Mouse (Mus musculus) liver, embryonic 12.5 days (tissue): Measurements from ENCODE around the gene Sytl1. TPM values are rescaled to one million over a fixed set of nuclear protein-coding genes. Genes with fewer than 3 reads are reported as not detected.
A peak's percentile ranks its signal among the peaks of the same experiment; 100 is the strongest.

ENCODE experiments used
- ATAC-seq: fragments of 200-750 bp; cut with Nextera tagmentation; 2 replicates; pipeline ENCODE4 v1.8.0; 2017; ENCODE audit warnings: moderate number of reproducible peaks, mild to moderate bottlenecking, moderate library complexity
- H3K27ac ChIP-seq: fragments of 300-500 bp; sonication (generic); 2 replicates; pipeline ENCODE4 v1.5.1; 2016; ENCODE audit warnings: mild to moderate bottlenecking
- H3K27me3 ChIP-seq: fragments of 300-500 bp; sonication (generic); replicated peaks from 2 replicates; pipeline ENCODE4 v1.6.1; 2016; ENCODE audit warnings: mild to moderate bottlenecking, moderate library complexity
- H3K36me3 ChIP-seq: fragments of 300-500 bp; sonication (generic); 2 replicates; pipeline ENCODE4 v1.6.1; 2016; ENCODE audit warnings: mild to moderate bottlenecking, moderate library complexity
- H3K4me1 ChIP-seq: fragments of 300-500 bp; sonication (generic); 2 replicates; pipeline ENCODE4 v1.6.1; 2016
- H3K4me2 ChIP-seq: fragments of 300-500 bp; sonication (generic); 2 replicates; pipeline ENCODE4 v1.6.1; 2016; ENCODE audit warnings: mild to moderate bottlenecking, moderate library complexity
- H3K4me3 ChIP-seq: fragments of 300-500 bp; sonication (generic); 2 replicates; pipeline ENCODE4 v1.5.1; 2016; ENCODE audit warnings: mild to moderate bottlenecking, moderate library complexity
- H3K9ac ChIP-seq: fragments of 300-500 bp; sonication (generic); 2 replicates; pipeline ENCODE4 v1.6.1; 2016; ENCODE audit warnings: mild to moderate bottlenecking, moderate library complexity
- H3K9me3 ChIP-seq: fragments of 300-500 bp; sonication (generic); replicated peaks from 2 replicates; pipeline ENCODE4 v1.6.1; 2016; ENCODE audit warnings: mild to moderate bottlenecking, moderate library complexity
- WGBS: fragments of 180-500 bp; shearing (Covaris S2); methylation state at CpG from one replicate; pipeline ENCODE4 v1.1.7; 2016; ENCODE audit not compliant: insufficient replicate concordance; 5-methylcytosine and 5-hydroxymethylcytosine counted together
- polyA plus RNA-seq: library from polyadenylated mRNA; unstranded; fragments of >200 nt; fragmentation: Nextera tagmentation; extraction: Ambion mirVana; gene quantifications from 2 replicates; pipeline ENCODE4 v1.2.1, GENCODE M21; 2016

The Sytl1 gene
- polyA plus RNA-seq, 1 experiment from 2014 or later = 0.46 TPM

DNA sequence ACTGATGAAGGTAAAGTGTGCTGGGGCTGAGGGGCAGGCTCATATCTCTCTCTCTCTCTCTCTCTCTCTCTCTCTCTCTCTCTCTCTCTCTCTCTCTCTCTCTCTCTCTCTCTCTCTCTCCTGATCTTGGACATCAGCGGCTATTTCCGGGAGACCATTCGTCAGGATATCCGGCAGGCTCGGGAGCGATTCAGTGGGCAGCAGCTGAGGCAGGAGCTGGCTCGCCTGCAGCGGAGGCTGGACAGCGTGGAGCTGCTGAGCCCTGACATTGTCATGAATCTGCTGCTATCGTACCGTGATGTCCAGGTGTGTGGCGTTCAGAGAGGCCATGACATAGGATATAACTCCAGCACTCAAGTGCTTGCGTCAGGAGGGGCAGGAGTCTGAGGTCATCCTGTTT is 19.4 kb downstream of the Sytl1 start:
- 53% methylated on average over 13 of the region's 13 CpGs for whole genome bisulfite sequencing
- no peaks in the 10 kb centered on the region for H3K9me3 ChIP-seq
- H3K27me3 ChIP-seq = peaks cover 52% of the 10 kb centered on the region
- 0 out of 2 replicates have a peak overlapping the region, but pooled peaks have one; percentile 13 for H3K27ac ChIP-seq
- no peak overlapping the region for H3K9ac ChIP-seq
- H3K4me2 ChIP-seq = peak overlapping the region; percentile 18; the same call in 1 of the 2 replicates
- H3K4me1 ChIP-seq = peaks cover 89% of the 10 kb centered on the region
- H3K36me3 ChIP-seq = no peaks in the 10 kb centered on the region
- H3K4me3 ChIP-seq = no peak overlapping the region
- ATAC-seq = no peak

DNA sequence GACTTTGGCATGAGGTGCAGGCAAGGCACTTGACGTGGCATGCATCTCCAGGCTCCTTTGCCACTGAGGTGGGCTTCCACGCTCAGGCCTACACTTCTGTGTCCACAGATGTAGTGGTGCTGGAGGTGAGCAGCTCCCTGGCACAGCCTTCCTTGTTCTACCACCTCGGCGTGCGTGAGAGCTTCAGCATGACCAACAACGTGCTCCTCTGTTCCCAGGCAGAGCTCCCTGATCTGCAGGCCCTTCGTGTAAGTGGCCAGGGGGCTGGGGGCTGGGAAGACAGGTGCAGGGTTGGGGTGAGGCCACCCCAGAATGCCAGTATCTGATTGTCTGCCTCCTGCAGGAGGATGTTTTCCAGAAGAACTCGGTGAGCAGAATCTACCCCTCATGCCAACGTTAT is 20.2 kb downstream of the Sytl1 start:
- no peaks in the 10 kb centered on the region for H3K36me3 ChIP-seq
- peak overlapping the region; percentile 89; the same call in 1 of the 2 replicates for H3K27ac ChIP-seq
- no peak for ATAC-seq
- peaks cover 89% of the 10 kb centered on the region for H3K4me1 ChIP-seq
- no peaks in the 10 kb centered on the region for H3K9me3 ChIP-seq
- H3K4me2 ChIP-seq = no peak overlapping the region
- H3K9ac ChIP-seq = no peak overlapping the region
- no peak overlapping the region for H3K4me3 ChIP-seq
- H3K27me3 ChIP-seq = peaks cover 47% of the 10 kb centered on the region
- 75% methylated on average over 9 of the region's 9 CpGs for WGBS

DNA sequence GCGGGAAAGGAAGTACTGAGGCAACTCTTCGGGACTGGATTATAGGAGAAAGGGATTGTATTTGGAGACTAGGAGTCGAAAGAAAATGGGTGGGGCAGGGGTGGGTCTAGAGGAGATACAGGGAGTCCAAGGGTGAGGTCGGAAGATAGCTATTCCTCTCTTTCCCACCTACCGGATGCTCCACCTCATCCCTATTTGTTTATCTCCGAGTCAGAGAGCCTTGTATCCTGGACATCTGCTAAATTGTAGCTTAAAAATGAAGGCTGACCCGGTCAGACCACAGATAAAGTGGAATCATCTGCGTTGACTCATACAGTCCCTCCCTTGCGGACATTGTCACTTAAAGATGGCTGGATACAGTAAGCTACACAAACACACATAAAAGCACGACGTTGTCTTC is 21.0 kb downstream of the Sytl1 start:
- 0 out of 2 replicates have a peak, but pooled peaks have one; percentile 4 for ATAC-seq
- Histone ChIP-seq H3K9me3 (no peaks in the 10 kb centered on the region), H3K4me1 (peaks cover 84% of the 10 kb centered on the region), H3K9ac (peak overlapping the region; percentile 88), H3K27me3 (peaks cover 46% of the 10 kb centered on the region), H3K4me3 (peak overlapping the region; percentile 73), H3K4me2 (peak overlapping the region; percentile 100), H3K36me3 (no peaks in the 10 kb centered on the region), H3K27ac (peak overlapping the region; percentile 89)
- WGBS = 19% methylated on average over 11 of the region's 11 CpGs

DNA sequence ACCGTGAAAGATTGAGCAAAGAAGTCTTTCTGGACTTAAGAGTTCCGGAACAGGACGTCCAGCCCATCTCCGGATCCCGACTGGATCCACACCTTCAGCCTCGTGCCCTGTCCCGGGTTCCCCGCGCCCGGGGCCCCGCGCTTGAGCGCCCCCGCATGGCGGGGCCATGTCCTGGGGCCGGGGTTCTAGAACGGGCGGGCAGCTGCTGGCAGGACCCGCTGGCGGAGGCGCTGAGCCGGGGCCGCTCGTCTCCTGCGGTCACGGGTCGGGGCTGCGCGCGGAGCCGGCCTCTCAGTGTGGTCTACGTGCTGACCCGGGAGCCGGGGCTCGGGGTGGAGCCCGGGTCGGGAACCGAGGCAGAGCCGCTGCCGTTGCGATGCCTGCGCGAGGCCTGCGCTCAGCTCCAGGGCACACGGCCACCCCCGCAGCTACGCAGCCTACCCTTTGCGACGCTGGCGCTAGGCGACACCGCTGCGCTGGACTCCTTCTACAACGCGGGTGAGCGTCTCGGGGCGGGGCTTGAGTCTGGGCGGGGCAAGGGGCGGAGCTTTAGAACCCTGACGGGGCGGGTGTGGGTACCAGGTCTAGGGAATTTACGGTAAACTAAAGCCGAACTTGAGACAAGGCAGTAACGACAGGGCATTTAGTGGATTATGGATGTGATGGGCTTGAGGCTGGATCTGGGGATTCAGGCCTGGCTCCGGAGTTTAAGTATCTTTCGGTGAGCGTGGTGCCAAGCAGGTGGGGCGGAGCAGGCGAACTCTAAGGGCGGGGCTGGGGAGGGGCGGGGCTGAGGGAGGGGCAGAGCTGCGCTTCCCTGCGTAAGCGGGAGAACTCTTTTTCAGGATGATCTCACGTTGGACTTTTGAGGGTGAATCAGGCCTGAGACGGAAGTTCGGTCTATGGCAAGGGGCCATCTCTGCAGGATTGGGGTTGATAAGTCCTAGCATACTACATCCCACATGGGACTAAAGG is 21.7 kb downstream of the Sytl1 start:
- peak overlapping the region; percentile 73 for H3K4me3 ChIP-seq
- no peaks in the 10 kb centered on the region for H3K9me3 ChIP-seq
- peak; percentile 88 for ATAC-seq
- H3K4me2 ChIP-seq = peak overlapping the region; percentile 100
- under 1% methylated on average over 78 of the region's 78 CpGs for WGBS
- no peaks in the 10 kb centered on the region for H3K36me3 ChIP-seq
- peak overlapping the region; percentile 89 for H3K27ac ChIP-seq
- peak overlapping the region; percentile 88 for H3K9ac ChIP-seq
- H3K27me3 ChIP-seq = peaks cover 39% of the 10 kb centered on the region
- H3K4me1 ChIP-seq = peaks cover 77% of the 10 kb centered on the region

DNA sequence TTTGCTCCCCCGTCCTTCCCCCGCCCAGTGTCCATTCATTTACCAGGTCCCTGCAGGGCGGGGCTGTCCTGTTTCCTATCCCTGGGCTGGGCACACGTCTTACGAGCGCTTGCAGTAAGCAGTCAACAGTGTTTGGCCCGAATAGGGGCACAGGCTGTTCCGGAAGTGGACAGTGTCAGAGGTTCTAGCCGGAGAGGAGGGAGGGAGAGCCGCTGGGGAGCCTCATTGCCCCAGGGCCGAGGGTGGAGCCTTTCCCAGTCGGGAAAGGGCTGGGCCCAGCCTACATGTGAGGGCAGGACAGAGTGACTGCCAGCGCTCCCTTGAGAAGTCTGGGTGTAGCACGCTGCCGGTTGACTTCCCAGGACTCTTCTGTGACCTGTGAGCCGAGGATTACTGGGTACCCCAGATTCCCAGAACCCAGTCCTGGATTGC is 22.4 kb downstream of the Sytl1 start, which contains the start of gene Map3k6:
TSS of gene Map3k6 (plus strand) at position 329 of the 432 bp plus-strand sequence.
- 6% methylated on average over 16 of the region's 16 CpGs for WGBS
- H3K27me3 ChIP-seq = peaks cover 32% of the 10 kb centered on the region
- peak within 1 kb of the TSS; percentile 89 for H3K27ac ChIP-seq
- H3K9ac ChIP-seq = peak within 1 kb of the TSS; percentile 88
- ATAC-seq = peak; percentile 57
- no peaks in the 10 kb centered on the region for H3K36me3 ChIP-seq
- peak within 1 kb of the TSS; percentile 100 for H3K4me2 ChIP-seq
- H3K4me1 ChIP-seq = peaks cover 70% of the 10 kb centered on the region
- no peaks in the 10 kb centered on the region for H3K9me3 ChIP-seq
- H3K4me3 ChIP-seq = peak within 1 kb of the TSS; percentile 73

DNA sequence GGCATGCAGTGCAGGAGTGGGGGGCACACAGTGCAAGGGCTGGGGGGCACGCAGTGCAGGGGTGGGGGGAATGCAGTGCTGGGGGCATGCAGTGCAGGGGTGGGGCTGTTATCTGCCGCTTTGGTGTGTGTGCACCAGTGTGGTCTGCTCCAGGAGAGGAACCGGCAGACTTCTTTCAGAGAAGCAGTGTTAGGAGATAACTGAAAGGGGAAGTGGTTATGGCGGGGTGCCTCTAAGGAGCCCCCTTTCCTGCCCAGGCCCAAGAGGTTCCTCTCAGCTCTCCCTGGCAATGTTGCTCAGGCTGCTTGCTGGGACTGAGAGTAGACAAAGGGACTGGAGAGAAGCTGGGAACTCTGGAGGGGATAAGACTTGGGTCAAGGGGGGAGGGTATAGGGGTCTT is 25.0 kb downstream of the Sytl1 start:
- peak; percentile 21; the same call in 1 of the 2 replicates for ATAC-seq
- H3K27me3 ChIP-seq = peaks cover 29% of the 10 kb centered on the region
- peak overlapping the region; percentile 52; the same call in 1 of the 2 replicates for H3K27ac ChIP-seq
- H3K9me3 ChIP-seq = no peaks in the 10 kb centered on the region
- WGBS = 16% methylated on average over 4 of the region's 4 CpGs
- H3K4me1 ChIP-seq = peaks cover 46% of the 10 kb centered on the region
- no peak overlapping the region for H3K4me2 ChIP-seq
- H3K4me3 ChIP-seq = no peak overlapping the region
- H3K36me3 ChIP-seq = no peaks in the 10 kb centered on the region
- no peak overlapping the region for H3K9ac ChIP-seq

DNA sequence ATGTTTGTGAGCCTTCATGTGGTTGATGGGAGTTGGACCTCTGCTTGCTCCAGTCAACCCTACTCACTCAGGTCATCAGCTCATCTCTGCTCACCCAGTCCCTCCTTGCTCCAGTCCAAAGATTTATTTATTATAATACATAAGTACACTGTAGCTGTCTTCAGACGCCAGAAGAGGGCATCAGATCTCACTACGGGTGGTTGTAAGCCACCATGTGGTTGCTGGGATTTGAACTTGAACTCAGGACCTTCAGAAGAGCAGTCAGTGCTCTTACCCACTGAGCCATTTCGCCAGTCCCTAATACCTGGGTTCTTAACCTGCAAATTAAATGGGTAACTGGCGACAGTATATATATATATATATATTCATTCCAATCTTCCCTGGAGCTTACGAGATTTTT is 27.5 kb downstream of the Sytl1 start:
- H3K4me1 ChIP-seq = peaks cover 22% of the 10 kb centered on the region
- H3K4me2 ChIP-seq = no peak overlapping the region
- 68% methylated on average over 5 of the region's 5 CpGs for WGBS
- ATAC-seq = no peak
- H3K9me3 ChIP-seq = no peaks in the 10 kb centered on the region
- no peak overlapping the region for H3K4me3 ChIP-seq
- no peak overlapping the region for H3K27ac ChIP-seq
- peaks cover 28% of the 10 kb centered on the region for H3K27me3 ChIP-seq
- no peaks in the 10 kb centered on the region for H3K36me3 ChIP-seq
- H3K9ac ChIP-seq = no peak overlapping the region

DNA sequence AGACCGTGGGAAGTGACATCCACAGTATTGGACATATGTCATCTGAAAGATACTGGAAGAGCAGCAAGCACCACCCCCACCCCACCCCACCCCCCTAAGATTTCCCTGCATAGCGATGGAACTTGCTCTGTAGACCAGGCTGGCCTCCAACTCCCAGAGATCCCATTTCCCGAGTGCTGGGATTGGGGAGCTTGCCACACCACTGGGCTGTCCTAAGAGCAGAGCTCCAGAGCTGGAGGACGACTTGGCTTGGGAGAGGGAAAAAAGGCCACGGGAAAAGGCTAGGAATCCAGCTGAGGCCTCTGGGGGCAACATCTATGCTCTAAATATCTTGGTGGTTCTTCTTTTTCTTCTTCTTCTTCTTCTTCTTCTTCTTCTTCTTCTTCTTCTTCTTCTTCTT is 28.1 kb downstream of the Sytl1 start:
- no peak for ATAC-seq
- Histone ChIP-seq H3K36me3 (no peaks in the 10 kb centered on the region), H3K9me3 (no peaks in the 10 kb centered on the region), H3K4me1 (peaks cover 18% of the 10 kb centered on the region), H3K4me2 (no peak overlapping the region), H3K9ac (no peak overlapping the region), H3K4me3 (no peak overlapping the region), H3K27ac (no peak overlapping the region), H3K27me3 (peaks cover 28% of the 10 kb centered on the region)
- WGBS = 43% methylated on average over 5 of the region's 5 CpGs

DNA sequence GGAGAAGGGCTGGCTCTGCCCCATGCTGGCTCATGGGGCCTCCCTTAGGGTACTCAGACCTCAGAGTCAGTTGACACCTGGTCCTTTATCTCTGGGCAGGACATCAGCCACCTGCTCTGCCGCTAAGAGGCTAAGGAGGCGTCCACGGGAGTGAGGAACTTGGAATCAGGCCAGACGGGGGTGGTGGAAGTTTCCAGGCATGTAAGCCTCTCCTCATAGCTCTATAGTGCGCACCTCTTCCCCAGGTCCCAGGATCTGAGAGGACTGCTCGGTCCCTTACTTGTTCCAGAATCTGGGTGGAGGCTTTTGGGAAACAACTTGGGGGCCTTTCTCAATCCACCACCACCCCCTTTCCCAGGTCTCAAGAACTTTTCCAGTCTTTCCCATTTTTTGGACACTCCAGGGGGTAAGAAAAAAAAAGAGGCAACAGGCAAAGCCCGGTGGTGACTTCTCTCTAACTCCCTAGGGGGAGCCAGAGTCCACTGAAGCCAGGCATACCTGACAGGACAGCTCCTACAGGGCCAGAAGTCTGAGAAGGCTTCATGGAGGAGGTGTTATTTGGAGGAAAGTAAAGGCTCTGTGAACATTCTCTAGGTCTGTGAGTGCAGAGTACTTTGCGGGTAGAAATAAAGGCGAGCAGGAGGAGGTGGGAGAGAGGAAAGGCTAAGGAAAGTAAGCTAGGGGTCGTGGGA is 29.5 kb downstream of the Sytl1 start:
- H3K9ac ChIP-seq = no peak overlapping the region
- ATAC-seq = no peak
- WGBS = 33% methylated on average over 10 of the region's 10 CpGs

DNA sequence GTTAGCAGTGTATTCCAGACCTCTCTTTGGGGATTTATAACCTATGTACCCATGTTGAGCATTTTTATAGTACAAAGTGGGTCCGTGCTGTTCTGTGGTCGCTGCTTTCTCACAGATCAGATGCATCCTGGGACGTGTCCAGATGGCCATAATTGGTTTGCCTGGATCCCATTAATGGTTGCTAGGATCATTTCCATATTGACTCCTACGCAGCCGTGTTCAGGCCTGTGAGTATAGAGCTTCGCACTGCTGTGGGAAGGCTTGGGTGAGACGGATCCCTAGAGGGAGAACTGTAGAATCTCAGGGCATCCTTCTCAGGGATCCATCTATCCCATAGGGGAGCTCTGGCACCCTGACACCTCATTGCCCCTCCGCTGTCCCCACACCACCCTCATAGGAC is 33.3 kb downstream of the Sytl1 start:
- ATAC-seq = no peak
- H3K9me3 ChIP-seq = no peaks in the 10 kb centered on the region

More for the DNA sequence above, 29.5 kb downstream of the Sytl1 start:
- Histone ChIP-seq H3K27ac (no peak overlapping the region), H3K36me3 (no peaks in the 10 kb centered on the region), H3K4me1 (peaks cover 12% of the 10 kb centered on the region), H3K9me3 (no peaks in the 10 kb centered on the region), H3K27me3 (peaks cover 28% of the 10 kb centered on the region), H3K4me2 (no peak overlapping the region), H3K4me3 (no peak overlapping the region)

DNA sequence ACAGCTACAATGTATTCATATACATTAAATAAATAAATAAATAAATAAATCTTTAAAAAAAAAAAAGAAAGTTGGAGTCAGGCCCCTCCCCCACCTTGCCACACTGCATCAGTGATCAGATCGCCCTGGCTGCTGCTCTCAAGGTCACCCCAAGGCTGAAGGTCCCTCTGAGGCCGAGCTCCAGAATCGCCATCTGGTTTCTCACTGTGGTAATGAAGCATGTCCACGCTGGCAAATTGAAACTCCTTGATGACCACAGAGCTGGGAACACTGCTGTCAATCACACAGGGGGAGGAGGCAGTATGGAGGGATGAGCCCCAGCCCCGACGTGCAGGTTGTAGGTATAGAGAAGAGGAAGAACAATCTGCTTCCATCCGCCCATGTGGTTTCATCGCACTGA is 35.3 kb downstream of the Sytl1 start:
- H3K9ac ChIP-seq = no peak overlapping the region
- no peak for ATAC-seq
- no peaks in the 10 kb centered on the region for H3K9me3 ChIP-seq
- no peaks in the 10 kb centered on the region for H3K4me1 ChIP-seq
- no peak overlapping the region for H3K27ac ChIP-seq
- H3K4me2 ChIP-seq = no peak overlapping the region
- 44% methylated on average over 8 of the region's 8 CpGs for WGBS
- no peak overlapping the region for H3K4me3 ChIP-seq
- H3K27me3 ChIP-seq = peaks cover 38% of the 10 kb centered on the region
- no peaks in the 10 kb centered on the region for H3K36me3 ChIP-seq

More for the DNA sequence above, 33.3 kb downstream of the Sytl1 start:
- no peak overlapping the region for H3K27ac ChIP-seq
- 73% methylated on average over 8 of the region's 8 CpGs for WGBS
- H3K27me3 ChIP-seq = peaks cover 30% of the 10 kb centered on the region
- H3K36me3 ChIP-seq = no peaks in the 10 kb centered on the region
- H3K9ac ChIP-seq = no peak overlapping the region
- H3K4me3 ChIP-seq = no peak overlapping the region
- H3K4me1 ChIP-seq = 0 out of 2 replicates have a peak, but pooled peaks cover 2% of the 10 kb centered on the region
- no peak overlapping the region for H3K4me2 ChIP-seq

DNA sequence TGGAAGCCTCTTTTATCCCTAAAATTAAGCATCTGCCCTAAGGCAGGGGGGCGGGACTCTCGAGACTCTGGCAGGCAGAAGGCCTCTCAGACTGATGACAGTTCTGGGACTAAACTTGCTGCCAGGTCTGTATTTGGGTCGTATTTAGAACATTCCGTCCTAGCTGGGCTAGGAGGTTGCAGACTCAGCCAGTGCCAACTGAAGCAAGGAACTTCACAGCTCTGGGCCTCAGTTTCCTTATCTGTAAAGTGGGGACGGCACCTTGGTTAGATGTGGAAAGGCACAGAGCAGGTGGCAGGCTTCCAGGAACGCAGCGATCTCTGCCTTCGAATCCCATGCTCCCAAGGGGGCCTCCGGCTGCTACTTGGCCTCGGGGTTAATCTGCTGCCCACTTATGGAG is 36.8 kb downstream of the Sytl1 start:
- Histone ChIP-seq H3K27ac (no peak overlapping the region), H3K36me3 (no peaks in the 10 kb centered on the region), H3K4me2 (no peak overlapping the region), H3K9ac (no peak overlapping the region), H3K4me1 (peaks cover 2% of the 10 kb centered on the region; the same call in 1 of the 2 replicates), H3K27me3 (peaks cover 45% of the 10 kb centered on the region), H3K4me3 (no peak overlapping the region), H3K9me3 (no peaks in the 10 kb centered on the region)
- ATAC-seq = no peak
- WGBS = 57% methylated on average over 10 of the region's 10 CpGs
